Mouse (Mus musculus) megakaryocyte progenitor cell, adult 5-6 weeks (primary cell): Measurements from ENCODE around the gene Kcna5. TPM values are rescaled to one million over a fixed set of nuclear protein-coding genes. Genes with fewer than 3 reads are reported as not detected.

Experiments used
- total RNA-seq, 2 experiments: library from RNA; stranded (forward) in 1 of 2; stranded (reverse) in 1 of 2; fragments of 157-497, 149-512 nt in 1 of 2; fragments of 200-1000 nt in 1 of 2; gene quantifications; 2 replicates each; pipeline versions ENCODE4 v1.2.3 to v1.2.4; 2015 to 2017

Gene Kcna5
- total RNA-seq, 2 experiments from 2014 or later = not detected

Other genes with a start within 250 kb of the Kcna5 start
- gene Kcna1, start 111.0 kb upstream of the Kcna5 start, total RNA-seq (2015) = not detected in 2 replicates
- not detected in 2 replicates for gene Kcna1, start 111.0 kb upstream of the Kcna5 start, total RNA-seq (2017)
- not detected in 2 replicates for gene Kcna6, start 205.3 kb upstream of the Kcna5 start, total RNA-seq (2015)
- not detected in 2 replicates for gene Kcna6, start 205.3 kb upstream of the Kcna5 start, total RNA-seq (2017)